Mouse (Mus musculus) gastrocnemius, adult 2 months (tissue): ENCODE measurements around the gene Exoc6. TPM values are rescaled to one million over a fixed set of nuclear protein-coding genes. Genes with fewer than 3 reads are reported as not detected.

ENCODE experiments used
- DNase-seq: peaks from one replicate; pipeline ENCODE4 v3.0.0; 2022
- H3K27ac ChIP-seq: fragments of 200-600 bp; 2 replicates; pipeline ENCODE4 v1.8.1; 2022; ENCODE audit warnings: mild to moderate bottlenecking
- H3K4me3 ChIP-seq: fragments of 200-600 bp; 2 replicates; pipeline ENCODE4 v1.8.1; 2022; ENCODE audit warnings: mild to moderate bottlenecking, moderate library complexity
- CTCF ChIP-seq: fragments of 200-600 bp; IDR thresholded peaks from 2 replicates; pipeline ENCODE4 v1.8.1; 2022; ENCODE audit warnings: antibody characterized with exemption, mild to moderate bottlenecking, moderate library complexity
- intact Hi-C: fragments of 180-260 bp; cut with DNase I; formaldehyde crosslinking; loops from one replicate; pipeline ENCODE4 v1.15.1; 2025
- total RNA-seq, 2 experiments: library from RNA; stranded (reverse); gene quantifications; 2 replicates each; pipeline ENCODE4 v1.2.3; 2021

The Exoc6 gene
- total RNA-seq, 2 experiments from 2014 or later = 51.3 to 67.3 TPM

DNA sequence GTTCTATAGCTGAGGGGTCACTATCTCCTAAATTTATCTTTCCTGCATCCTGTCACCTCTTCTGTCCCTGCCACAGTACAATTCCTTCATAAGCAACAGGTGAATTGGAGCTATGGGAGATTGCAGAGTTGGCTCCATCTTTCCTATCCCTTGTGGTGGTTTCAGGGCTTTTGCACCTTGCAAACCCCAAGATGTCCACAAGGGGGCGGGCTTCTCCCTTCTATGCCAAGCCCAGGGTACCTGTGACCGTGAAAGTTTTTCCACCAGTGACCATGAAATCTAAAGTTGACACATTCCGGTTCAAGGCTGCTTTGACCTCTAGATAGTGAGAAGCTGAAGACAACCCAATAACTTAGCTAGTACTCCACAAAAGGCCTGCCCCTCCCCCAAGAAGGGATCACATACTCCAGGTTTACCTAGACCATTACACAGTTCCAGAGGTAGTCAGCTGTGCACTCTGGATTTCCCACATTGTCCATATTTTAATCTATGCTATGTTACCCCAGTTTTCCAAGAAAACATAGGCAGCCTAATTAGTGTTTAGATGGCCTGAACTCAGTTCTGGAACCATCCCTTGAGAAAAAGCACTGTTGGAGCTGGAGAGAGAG is 153.8 kb downstream of the Exoc6 start:
- intact Hi-C loops = loop anchor here (1.0 kb wide), 2 partner anchors 182 to 233 kb away; no protein-coding TSS in a partner anchor
- Histone ChIP-seq H3K27ac (no peak overlapping the region), H3K4me3 (no peak overlapping the region)
- peak; percentile 69 for DNase-seq
- peak; percentile 99 for TF ChIP-seq CTCF

DNA sequence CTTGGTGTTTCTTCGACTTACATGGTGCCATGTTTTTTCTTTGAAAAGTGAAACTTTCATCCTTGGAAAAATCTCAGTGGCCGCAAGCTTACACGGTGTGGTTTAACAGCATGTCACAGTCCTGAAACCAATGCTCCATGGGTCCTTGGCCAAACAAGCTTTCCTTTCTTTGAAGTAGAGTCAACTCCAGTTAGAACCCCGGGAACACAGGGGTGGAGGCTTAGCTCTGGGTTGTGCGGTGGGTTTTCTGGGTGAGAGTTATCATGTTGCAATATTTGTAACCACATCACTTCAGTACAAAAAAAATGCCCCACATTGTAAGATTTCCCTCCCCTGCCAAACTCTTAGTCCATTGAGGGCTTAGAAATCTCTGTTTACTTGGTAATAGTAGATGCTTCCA is 155.5 kb downstream of the Exoc6 start:
- DNase-seq = no peak
- Histone ChIP-seq H3K4me3 (no peak overlapping the region), H3K27ac (no peak overlapping the region)
- intact Hi-C loops = no loop called here
- TF ChIP-seq CTCF = no peak

GRCm38 (mm10) chr19:37714681-37715080 is 164.5 kb downstream of the Exoc6 start:
- no peak for DNase-seq
- no peak overlapping the region for H3K4me3 ChIP-seq
- intact Hi-C loops = no loop called here
- H3K27ac ChIP-seq = no peak overlapping the region
- no peak for TF ChIP-seq CTCF

DNA sequence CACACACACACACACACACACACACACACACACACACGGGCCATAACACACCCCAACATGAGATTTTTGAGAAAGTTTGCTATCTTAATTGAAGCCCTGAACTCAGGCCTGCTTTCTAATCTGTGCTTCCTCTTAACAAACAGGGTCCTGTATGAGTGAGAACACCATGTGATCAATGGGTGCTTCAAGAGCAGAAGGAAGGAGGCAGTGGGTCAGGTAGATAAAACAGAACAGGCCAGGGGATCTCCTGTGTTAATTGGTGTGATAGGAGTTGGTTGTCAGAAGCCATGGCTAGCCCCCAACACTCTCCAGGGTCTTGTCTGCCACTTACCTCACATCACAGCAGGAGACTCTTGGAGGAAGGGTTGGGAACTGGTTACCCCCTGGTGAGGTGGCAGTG is 165.8 kb downstream of the Exoc6 start:
- Histone ChIP-seq H3K4me3 (no peak overlapping the region), H3K27ac (no peak overlapping the region)
- DNase-seq = no peak
- intact Hi-C loops = no loop called here
- TF ChIP-seq CTCF = no peak

DNA sequence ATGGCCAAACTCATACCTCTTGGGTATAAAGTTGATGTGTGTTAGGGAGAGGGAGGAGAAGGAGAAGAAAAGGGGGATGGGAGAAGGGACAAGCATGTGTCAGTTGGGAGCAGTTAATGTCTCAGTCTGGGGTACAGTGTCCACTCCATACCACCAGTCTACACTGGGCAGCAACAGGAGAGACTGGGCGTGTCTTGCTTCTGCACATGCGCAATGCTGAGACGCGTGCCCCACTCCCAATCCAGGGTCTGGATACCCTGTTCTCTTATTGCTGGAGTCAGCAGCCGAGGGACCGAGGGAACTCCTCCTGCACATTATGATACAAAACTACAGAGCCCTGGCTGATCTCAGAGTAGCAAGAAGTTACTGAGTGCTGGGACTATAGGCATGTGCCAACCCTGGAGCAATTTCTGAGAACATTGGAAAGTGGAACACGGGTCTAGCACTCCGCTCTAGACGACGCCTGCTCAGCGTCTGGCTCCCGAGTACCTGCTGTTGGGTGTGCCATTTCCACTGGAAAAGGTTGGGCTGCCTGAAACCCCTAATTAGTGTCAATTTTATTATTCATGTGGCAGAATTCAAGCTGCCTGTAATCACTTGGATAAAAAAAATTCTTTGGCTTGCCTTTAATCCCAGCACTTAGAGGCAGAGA is 166.4 kb downstream of the Exoc6 start:
- TF ChIP-seq CTCF = no peak
- Histone ChIP-seq H3K27ac (no peak overlapping the region), H3K4me3 (no peak overlapping the region)
- no peak for DNase-seq
- intact Hi-C loops = no loop called here

- TF ChIP-seq CTCF = no peak
- intact Hi-C loops = no loop called here
- no peak for DNase-seq
- Histone ChIP-seq H3K4me3 (no peak overlapping the region), H3K27ac (no peak overlapping the region)
Measured at GRCm38 (mm10) chr19:37719166-37719565, 168.9 kb downstream of the Exoc6 start.

- Histone ChIP-seq H3K27ac (no peak overlapping the region), H3K4me3 (no peak overlapping the region)
- intact Hi-C loops = no loop called here
- TF ChIP-seq CTCF = no peak
- no peak for DNase-seq
Measured at GRCm38 (mm10) chr19:37724591-37724990, 174.4 kb downstream of the Exoc6 start.

GRCm38 (mm10) chr19:37726585-37726984 is 176.4 kb downstream of the Exoc6 start:
- intact Hi-C loops = no loop called here
- Histone ChIP-seq H3K4me3 (no peak overlapping the region), H3K27ac (no peak overlapping the region)
- no peak for DNase-seq
- no peak for TF ChIP-seq CTCF

- H3K4me3 ChIP-seq = no peak overlapping the region
- intact Hi-C loops = no loop called here
- DNase-seq = no peak
- TF ChIP-seq CTCF = no peak
- H3K27ac ChIP-seq = no peak overlapping the region
Measured at GRCm38 (mm10) chr19:37727366-37727765, 177.1 kb downstream of the Exoc6 start.

Other genes with a start within 250 kb of the Exoc6 start
- 100 to 1,000 TPM; 104 to 158 TPM for gene Ide, start 212.6 kb upstream of the Exoc6 start, total RNA-seq
- gene Kif11, start 174.0 kb upstream of the Exoc6 start, total RNA-seq = under 1 TPM; 0.15 to 0.20 TPM
- gene Hhex, start 115.6 kb upstream of the Exoc6 start, total RNA-seq = 1 to 10 TPM in 1 of 2 experiments, under 1 TPM in 1; 0.84 to 1.3 TPM
- under 1 TPM in 1 of 2 experiments, not detected in 1; 0.13 TPM for gene Cyp26c1, start 135.2 kb downstream of the Exoc6 start, total RNA-seq
- gene Cyp26a1, start 147.4 kb downstream of the Exoc6 start, total RNA-seq = under 1 TPM; 0.18 to 0.36 TPM